Mouse (Mus musculus) B cell, adult 67 days (primary cell): ENCODE data around the gene Qser1. TPM values are rescaled to one million over a fixed set of nuclear protein-coding genes. Genes with fewer than 3 reads are reported as not detected.

ENCODE experiments used
- total RNA-seq, 2 experiments: library from RNA; stranded (reverse); gene quantifications; 4 replicates each; pipeline ENCODE4 v1.2.4; 2023

The Qser1 gene
- 10 to 100 TPM; 12.9 to 17.0 TPM for total RNA-seq

GRCm38 (mm10) chr2:104816371-104816827 is at the start of gene Qser1:
Gene Qser1, minus strand, starts transcription at chr2:104816760.

GRCm38 (mm10) chr2:104849276-104849990 is 32.9 kb upstream of the Qser1 start, which contains the start of gene Prrg4:
Gene Prrg4, minus strand, starts transcription at chr2:104849876.

GRCm38 (mm10) chr2:104742741-104743064 is 73.9 kb downstream of the Qser1 start, which contains the start of gene Depdc7:
Gene Depdc7, minus strand, starts transcription at chr2:104742878.

GRCm38 (mm10) chr2:104716279-104716678 is 100.3 kb downstream of the Qser1 start, which contains the start of gene Pin1rt1:
Gene Pin1rt1, minus strand, starts transcription at chr2:104716379.

GRCm38 (mm10) chr2:104711585-104712485 is 104.7 kb downstream of the Qser1 start, which contains the start of gene Tcp11l1:
Gene Tcp11l1, minus strand, starts transcription at chr2:104712169.

Other genes starting within 250 kb of the Qser1 start
- 10 to 100 TPM; 55.0 to 59.5 TPM for gene Cstf3, start 226.2 kb downstream of the Qser1 start, total RNA-seq
- 1 to 10 TPM; 2.8 to 4.0 TPM for gene Tcp11l1, start 104.6 kb downstream of the Qser1 start, total RNA-seq
- not detected for gene Pin1rt1, start 100.4 kb downstream of the Qser1 start, total RNA-seq
- under 1 TPM; 0.41 to 0.42 TPM for gene Depdc7, start 73.9 kb downstream of the Qser1 start, total RNA-seq
- gene Prrg4, start 33.1 kb upstream of the Qser1 start, total RNA-seq: 1 to 10 TPM; 5.3 to 9.5 TPM
- not detected for gene Ccdc73, start 51.0 kb upstream of the Qser1 start, total RNA-seq
- 100 to 1,000 TPM; 129 TPM for gene Eif3m, start 200.3 kb upstream of the Qser1 start, total RNA-seq